Mouse (Mus musculus) mature B cell (primary cell): ENCODE measurements around the gene Hdlbp.
"Not testable (repeated sequence)": the region's sequence is repeated elsewhere in the genome, so short reads cannot be mapped to it uniquely, and the experiment has no call there.

Experiments used
- in situ Hi-C: fragments of 300-500 bp; cut with MboI; formaldehyde crosslinking; loops from 2 replicates; pipeline ENCODE4 v1.14.3; 2019

Gene Hdlbp

GRCm38 (mm10) chr1:93478586-93479475, at the start of gene Hdlbp:
Hdlbp (minus strand) TSS chr1:93478815.
- in situ Hi-C loops = loop anchor here (25.0 kb wide), 1 partner anchor 542 kb away; the partner anchor contains the start of gene Capn10

- in situ Hi-C loops = no loop called here
These were observed 43.7 kb upstream of the Hdlbp start for GRCm38 (mm10) chr1:93522325-93522724.

GRCm38 (mm10) chr1:93521491-93521890, 42.9 kb upstream of the Hdlbp start:
- in situ Hi-C loops = no loop called here

- in situ Hi-C loops = no loop called here
These were observed 34.6 kb upstream of the Hdlbp start for GRCm38 (mm10) chr1:93513221-93513620.

- in situ Hi-C loops = no loop called here
These were observed 33.7 kb upstream of the Hdlbp start for GRCm38 (mm10) chr1:93512351-93512690.

GRCm38 (mm10) chr1:93511585-93512350, 33.2 kb upstream of the Hdlbp start, which contains the start of gene Farp2:
Farp2 (plus strand) TSS chr1:93512079.
- in situ Hi-C loops = no loop called here

- in situ Hi-C loops = not testable (repeated sequence)
These were observed 30.0 kb upstream of the Hdlbp start for GRCm38 (mm10) chr1:93508576-93508975.

GRCm38 (mm10) chr1:93506944-93507676, 28.5 kb upstream of the Hdlbp start:
- in situ Hi-C loops = no loop called here

- in situ Hi-C loops = loop anchor here (25.0 kb wide), 1 partner anchor 558 kb away; the partner anchor contains the start of gene Capn10
These were observed 16.7 kb upstream of the Hdlbp start for GRCm38 (mm10) chr1:93495312-93495711.

- in situ Hi-C loops = loop anchor here (25.0 kb wide), 1 partner anchor 549 kb away; the partner anchor contains the start of gene Capn10
These were observed 7.7 kb upstream of the Hdlbp start for GRCm38 (mm10) chr1:93486302-93486701.

GRCm38 (mm10) chr1:93479476-93480083, 965 bp upstream of the Hdlbp start:
- in situ Hi-C loops = loop anchor here (25.0 kb wide), 1 partner anchor 542 kb away; the partner anchor contains the start of gene Capn10

GRCm38 (mm10) chr1:93477758-93478585, 643 bp downstream of the Hdlbp start:
- in situ Hi-C loops = loop anchor here (25.0 kb wide), 1 partner anchor 541 kb away; the partner anchor contains the start of gene Capn10

GRCm38 (mm10) chr1:93475694-93476093, 2.9 kb downstream of the Hdlbp start:
- in situ Hi-C loops = loop anchor here (25.0 kb wide), 1 partner anchor 538 kb away; the partner anchor contains the start of gene Capn10

GRCm38 (mm10) chr1:93468626-93469025, 10.0 kb downstream of the Hdlbp start:
- in situ Hi-C loops = no loop called here

- in situ Hi-C loops = no loop called here
These were observed 12.9 kb downstream of the Hdlbp start for GRCm38 (mm10) chr1:93465746-93466145.

- in situ Hi-C loops = no loop called here
These were observed 13.5 kb downstream of the Hdlbp start for GRCm38 (mm10) chr1:93465066-93465465.

- in situ Hi-C loops = no loop called here
These were observed 19.5 kb downstream of the Hdlbp start for GRCm38 (mm10) chr1:93459101-93459500.

- in situ Hi-C loops = no loop called here
These were observed 20.3 kb downstream of the Hdlbp start for GRCm38 (mm10) chr1:93458357-93458756.

GRCm38 (mm10) chr1:93453721-93454255, 24.8 kb downstream of the Hdlbp start:
- in situ Hi-C loops = no loop called here

GRCm38 (mm10) chr1:93450118-93450517, 28.5 kb downstream of the Hdlbp start:
- in situ Hi-C loops = not testable (repeated sequence)
